Mouse (Mus musculus): ENCODE data around the gene Scgb2b7. TPM values are rescaled to one million over a fixed set of nuclear protein-coding genes. Genes with fewer than 3 reads are reported as not detected.
"Not testable (repeated sequence)": the region's sequence is repeated elsewhere in the genome, so short reads cannot be mapped to it uniquely, and the experiment has no call there.

Scgb2b7 gene
- polyA plus RNA-seq (2011; ENCODE audit: insufficient read length, low read depth, missing spikeins), result not detected in 2 replicates

DNA sequence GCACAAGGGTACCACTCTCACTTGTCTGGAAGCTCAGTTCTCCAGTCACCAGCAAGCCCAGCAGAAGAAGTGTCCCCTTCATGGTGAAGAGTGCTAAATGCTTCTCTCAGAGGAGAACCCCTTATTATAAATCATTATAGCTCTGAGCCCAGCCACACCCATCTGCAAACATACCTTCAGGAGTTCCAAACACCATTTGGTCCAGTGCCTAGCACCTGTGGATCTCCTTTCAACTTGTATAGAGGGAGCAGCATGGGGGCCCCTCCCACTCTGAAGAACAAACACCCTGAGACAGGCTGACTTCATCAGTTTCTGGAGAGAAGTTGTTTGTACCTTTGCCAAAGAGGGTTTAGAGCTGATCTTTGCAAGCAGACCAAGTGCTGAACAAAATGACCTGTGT lies at the start of gene Scgb2b7:
Gene Scgb2b7, minus strand, starts transcription at position 101 of the 400 bp plus-strand sequence.
- H3K27ac ChIP-seq (ENCODE audit: insufficient read depth, low read length); H3K4me3 ChIP-seq (ENCODE audit: insufficient read depth, low read length); H3K4me1 ChIP-seq (ENCODE audit: control insufficient read depth, insufficient read depth, low read length): not testable (repeated sequence)

DNA sequence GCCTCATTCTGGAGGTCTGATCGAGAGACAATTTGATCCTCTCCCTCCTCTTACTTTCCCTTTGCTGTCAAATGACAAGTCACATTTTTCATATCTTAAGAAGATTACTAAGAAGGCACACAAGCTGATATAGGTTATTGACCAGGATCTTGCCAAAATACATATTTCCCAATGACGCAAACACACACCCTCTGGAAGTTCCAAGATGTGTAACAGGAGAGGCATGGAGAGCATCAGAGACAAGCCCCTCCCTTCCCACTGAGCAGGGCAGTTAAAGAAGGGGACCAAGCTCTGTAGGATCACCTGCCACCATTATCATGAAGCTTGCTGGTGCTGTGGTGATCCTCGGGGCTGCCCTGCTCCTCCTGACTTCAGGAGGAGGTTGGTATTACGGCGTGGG lies 6.8 kb upstream of the Scgb2b7 start, which contains the start of gene Scgb1b7:
Gene Scgb1b7, plus strand, starts transcription at position 301 of the 400 bp plus-strand sequence.
- H3K4me1 ChIP-seq (ENCODE audit: control insufficient read depth, insufficient read depth, low read length); H3K27ac ChIP-seq (ENCODE audit: insufficient read depth, low read length); H3K4me3 ChIP-seq (ENCODE audit: insufficient read depth, low read length): not testable (repeated sequence)

Other genes starting within 250 kb of the Scgb2b7 start
- gene Scgb1b7, start 6.9 kb upstream of the Scgb2b7 start, polyA plus RNA-seq (2011; ENCODE audit: insufficient read length, low read depth, missing spikeins), result not detected in 2 replicates

Data from embryonic fibroblast, embryonic 13.5 days (primary cell).